Mouse (Mus musculus): Measurements from ENCODE around the gene Rtca.

GRCm38 (mm10) chr3:116530826-116531225 is 22.8 kb upstream of the Rtca start:
- TF ChIP-seq CTCF (IDR thresholded peaks at IDR 0.05; ENCODE audit: extremely low read depth, insufficient read depth, insufficient read length, insufficient replicate concordance) (no peak), POLR2A (IDR thresholded peaks at IDR 0.05; ENCODE audit: low read depth, low read length) (no peak)

Data from spleen, adult 2 months (tissue).